Mouse (Mus musculus) liver, embryonic 18 days (tissue): ENCODE results near the gene Pou1f1. TPM values are rescaled to one million over a fixed set of nuclear protein-coding genes. Genes with fewer than 3 reads are reported as not detected.

Source experiments
- polyA plus RNA-seq: library from polyadenylated mRNA; depleted of rRNA; stranded (reverse); fragments of >200 nt; gene quantifications from 2 replicates; pipeline ENCODE4 v1.2.3, GENCODE M21; 2012; rRNA removed

The Pou1f1 gene
- not detected in 2 replicates for polyA plus RNA-seq

GRCm38 (mm10) chr16:65520211-65520610, at the start of gene Pou1f1:
Pou1f1 (plus strand) TSS chr16:65520511.

GRCm38 (mm10) chr16:65561963-65562863, 41.9 kb downstream of the Pou1f1 start, which contains the start of gene Chmp2b:
Chmp2b (minus strand) TSS chr16:65562726.

Other genes with a start within 250 kb of the Pou1f1 start
- 10.2 and 11.2 TPM in 2 replicates for gene Chmp2b, start 42.2 kb downstream of the Pou1f1 start, polyA plus RNA-seq